Mouse (Mus musculus) testis, adult 2 months (tissue): ENCODE measurements around the gene Fgd4.

Experiments used
- CTCF ChIP-seq: fragments of 200-500 bp; IDR thresholded peaks from 2 replicates; pipeline ENCODE4 v1.5.1; 2012; ENCODE audit warnings: low read depth, mild to moderate bottlenecking, inconsistent platforms, low read length, moderate library complexity; ENCODE audit not compliant: control insufficient read depth, insufficient read depth, insufficient replicate concordance
- POLR2A ChIP-seq: fragments of 200-500 bp; IDR thresholded peaks from 2 replicates; pipeline ENCODE4 v1.6.1; 2012; ENCODE audit warnings: low read depth, mild to moderate bottlenecking, inconsistent platforms, low read length, moderate library complexity; ENCODE audit not compliant: control insufficient read depth

DNA sequence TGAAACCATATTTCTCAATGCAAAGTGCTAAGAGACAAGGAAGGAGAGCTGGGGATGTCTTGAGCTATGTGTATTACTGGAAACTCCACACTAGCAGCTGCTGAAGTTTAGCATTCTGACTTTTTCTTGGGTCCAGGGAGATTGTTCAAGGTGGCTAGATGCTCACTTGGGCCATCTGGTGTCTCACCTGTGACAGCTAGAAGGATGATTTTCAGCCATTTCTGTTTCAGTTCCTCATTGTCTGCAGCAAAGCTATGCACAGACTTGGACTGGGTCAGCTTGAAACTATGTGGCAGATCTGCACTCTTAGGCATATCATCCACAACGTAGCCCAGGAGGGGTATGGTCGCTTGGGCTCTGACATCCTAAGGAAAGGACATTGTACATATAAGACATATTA is 177.9 kb downstream of the Fgd4 start:
- TF ChIP-seq CTCF, result no peak
- TF ChIP-seq POLR2A, result no peak
